Mouse (Mus musculus) myocyte (in vitro differentiated cells): ENCODE measurements around the gene Nhlrc3.

ENCODE experiments used
- CEBPB ChIP-seq: IDR thresholded peaks from 2 replicates; pipeline ENCODE4 v1.6.1; 2011; ENCODE audit warnings: mild to moderate bottlenecking, moderate library complexity; ENCODE audit not compliant: poor library complexity, insufficient read depth, severe bottlenecking
- E2F4 ChIP-seq: IDR thresholded peaks from one replicate; pipeline ENCODE4 v1.6.1; 2011; ENCODE audit warnings: mild to moderate bottlenecking, control low read depth, moderate library complexity; ENCODE audit not compliant: insufficient read depth
- MAX ChIP-seq: IDR thresholded peaks from one replicate; pipeline ENCODE4 v1.6.1; 2011; ENCODE audit warnings: low read depth, mild to moderate bottlenecking, control low read depth
- MYOD1 ChIP-seq, 3 experiments: IDR thresholded peaks; one replicate each; pipeline ENCODE4 v1.6.1; 2011; ENCODE audit warnings: control low read depth in 2 of 3, low read depth in 2 of 3, mild to moderate bottlenecking in 2 of 3, moderate library complexity in 1 of 3; ENCODE audit not compliant: insufficient read length in 2 of 3, control insufficient read depth in 1 of 3
- MYOG ChIP-seq, 3 experiments: IDR thresholded peaks; one replicate each; pipeline ENCODE4 v1.6.1; 2011; ENCODE audit warnings: control low read depth in 2 of 3, low read depth in 2 of 3, mild to moderate bottlenecking in 2 of 3; ENCODE audit not compliant: insufficient read length in 2 of 3, control insufficient read depth in 1 of 3, insufficient read depth in 1 of 3
- POLR2A ChIP-seq: IDR thresholded peaks from one replicate; pipeline ENCODE4 v1.6.1; 2011; ENCODE audit warnings: low read depth, mild to moderate bottlenecking, control low read depth, moderate library complexity; ENCODE audit not compliant: insufficient read length
- POLR2AphosphoS2 ChIP-seq: IDR thresholded peaks from one replicate; pipeline ENCODE4 v1.6.1; 2011; ENCODE audit warnings: low read depth, control low read depth; ENCODE audit not compliant: insufficient read length
- REST ChIP-seq: IDR thresholded peaks from one replicate; pipeline ENCODE4 v1.6.1; 2011; ENCODE audit warnings: mild to moderate bottlenecking, control low read depth, moderate library complexity; ENCODE audit not compliant: insufficient read depth, insufficient read length
- SRF ChIP-seq: IDR thresholded peaks from one replicate; pipeline ENCODE4 v1.6.1; 2011; ENCODE audit warnings: low read depth; ENCODE audit not compliant: control insufficient read depth, insufficient read length
- TCF12 ChIP-seq: IDR thresholded peaks from one replicate; pipeline ENCODE4 v1.6.1; 2011; ENCODE audit warnings: mild to moderate bottlenecking, control low read depth; ENCODE audit not compliant: poor library complexity, insufficient read depth, severe bottlenecking
- TCF3 ChIP-seq: IDR thresholded peaks from one replicate; pipeline ENCODE4 v1.6.1; 2011; ENCODE audit warnings: low read depth, control low read depth; ENCODE audit not compliant: insufficient read length
- USF1 ChIP-seq: IDR thresholded peaks from one replicate; pipeline ENCODE4 v1.6.1; 2011; ENCODE audit warnings: low read depth, mild to moderate bottlenecking, control low read depth, moderate library complexity

DNA sequence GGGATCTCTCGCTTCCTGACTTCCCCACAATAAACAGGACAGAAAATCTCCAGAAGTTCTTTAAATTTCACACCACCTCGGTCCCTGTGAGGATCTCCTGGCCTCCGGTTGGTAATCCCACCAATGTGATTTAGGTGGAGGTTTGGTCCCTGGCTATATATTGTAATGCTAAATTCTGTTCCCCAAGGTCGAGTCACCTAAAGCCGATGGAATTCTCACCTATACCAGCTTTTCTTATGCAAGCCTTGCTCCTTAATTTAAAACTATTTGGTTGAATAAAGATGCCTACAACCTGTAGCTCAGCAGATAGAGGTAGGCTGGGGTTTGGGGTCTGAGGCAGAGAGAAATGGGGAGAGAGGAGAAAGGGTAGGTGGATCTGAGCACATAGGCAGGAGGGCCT is 5.4 kb downstream of the Nhlrc3 start:
- TF ChIP-seq TCF12 (no peak), POLR2A (no peak), REST (no peak), MYOD1 (IDR thresholded peaks at IDR 0.05; ENCODE audit: control insufficient read depth in 1 of 3, insufficient read length in 2 of 3, low read depth in 2 of 3) (no peak), TCF3 (no peak), USF1 (no peak), E2F4 (no peak), SRF (no peak), POLR2AphosphoS2 (no peak), CEBPB (no peak), MAX (no peak), MYOG (IDR thresholded peaks at IDR 0.05; ENCODE audit: control insufficient read depth in 1 of 3, insufficient read depth in 1 of 3, insufficient read length in 2 of 3, low read depth in 2 of 3) (no peak)
